18 mouse cellular contexts compared by ENCODE assay signal in the genomic region with DNA sequence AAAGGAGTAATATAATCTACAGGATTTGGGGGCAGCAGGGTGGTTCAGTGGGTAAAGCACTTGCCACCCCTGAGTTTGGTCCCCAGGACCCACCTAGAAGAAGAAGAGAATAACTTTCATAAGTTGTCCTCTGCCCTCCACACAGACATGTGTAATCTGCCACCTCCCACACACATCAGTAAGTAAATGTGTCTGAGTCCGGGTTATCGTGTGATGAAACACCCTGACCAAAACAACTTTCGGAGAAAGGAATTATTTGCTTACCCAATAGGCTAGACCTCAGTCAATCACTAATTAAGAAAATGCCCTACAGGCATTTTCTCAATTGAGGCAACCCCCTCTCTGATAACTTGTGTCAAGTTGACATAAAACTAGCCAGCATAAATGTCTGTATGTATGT.
"Had no signal": no experiment of that assay in that cellular context is flagged by ENCODE, and none has a peak within 500 bp of the region (broad histone marks: within the 10 kb centered on the region; RNA-seq: fewer than 3 reads in every experiment).

No protein-coding gene starts in this region.

- H3K27me3 ChIP-seq: midbrain, embryonic 12.5 days; neural tube, embryonic 13.5 days; neural tube, embryonic 15.5 days had no signal

- H3K9ac ChIP-seq: lung, embryonic 14.5 days; midbrain, embryonic 12.5 days; neural tube, embryonic 13.5 days; neural tube, embryonic 15.5 days had no signal

- H3K4me2 ChIP-seq: lung, embryonic 14.5 days; midbrain, embryonic 12.5 days; neural tube, embryonic 13.5 days; neural tube, embryonic 15.5 days had no signal

- H3K4me1 ChIP-seq: midbrain, embryonic 12.5 days had no signal

- DNase-seq: lung, adult 18-20 months; lung, embryonic 14.5 days; lung, postnatal 10 days; lung, postnatal 4 days; midbrain, embryonic 14.5 days; retina, postnatal 1 day; right cerebral cortex, adult 18-20 months; right cerebral cortex, postnatal 25 days; right cerebral cortex, postnatal 4 days; spleen, adult 18-20 months; thymus, adult 18-20 months; thymus, postnatal 14 days; thymus, postnatal 36 days had no signal

- H3K36me3 ChIP-seq: midbrain, embryonic 12.5 days; neural tube, embryonic 13.5 days; neural tube, embryonic 15.5 days had no signal

- H3K9me3 ChIP-seq: midbrain, embryonic 12.5 days; neural tube, embryonic 13.5 days; neural tube, embryonic 15.5 days had no signal

- H3K4me3 ChIP-seq: midbrain, embryonic 12.5 days; myocyte; neural tube, embryonic 13.5 days; neural tube, embryonic 15.5 days had no signal

- ATAC-seq: midbrain, embryonic 16.5 days had no signal

- H3K27ac ChIP-seq: midbrain, embryonic 12.5 days; neural tube, embryonic 13.5 days; neural tube, embryonic 15.5 days had no signal
